Mouse (Mus musculus): ENCODE measurements around the gene Taf5l. TPM values are rescaled to one million over a fixed set of nuclear protein-coding genes. Genes with fewer than 3 reads are reported as not detected.
"Not testable (repeated sequence)": the region's sequence is repeated elsewhere in the genome, so short reads cannot be mapped to it uniquely, and the experiment has no call there.

Gene Taf5l
- polyA plus RNA-seq, 1 experiment from 2014 or later = 18.6 TPM

DNA sequence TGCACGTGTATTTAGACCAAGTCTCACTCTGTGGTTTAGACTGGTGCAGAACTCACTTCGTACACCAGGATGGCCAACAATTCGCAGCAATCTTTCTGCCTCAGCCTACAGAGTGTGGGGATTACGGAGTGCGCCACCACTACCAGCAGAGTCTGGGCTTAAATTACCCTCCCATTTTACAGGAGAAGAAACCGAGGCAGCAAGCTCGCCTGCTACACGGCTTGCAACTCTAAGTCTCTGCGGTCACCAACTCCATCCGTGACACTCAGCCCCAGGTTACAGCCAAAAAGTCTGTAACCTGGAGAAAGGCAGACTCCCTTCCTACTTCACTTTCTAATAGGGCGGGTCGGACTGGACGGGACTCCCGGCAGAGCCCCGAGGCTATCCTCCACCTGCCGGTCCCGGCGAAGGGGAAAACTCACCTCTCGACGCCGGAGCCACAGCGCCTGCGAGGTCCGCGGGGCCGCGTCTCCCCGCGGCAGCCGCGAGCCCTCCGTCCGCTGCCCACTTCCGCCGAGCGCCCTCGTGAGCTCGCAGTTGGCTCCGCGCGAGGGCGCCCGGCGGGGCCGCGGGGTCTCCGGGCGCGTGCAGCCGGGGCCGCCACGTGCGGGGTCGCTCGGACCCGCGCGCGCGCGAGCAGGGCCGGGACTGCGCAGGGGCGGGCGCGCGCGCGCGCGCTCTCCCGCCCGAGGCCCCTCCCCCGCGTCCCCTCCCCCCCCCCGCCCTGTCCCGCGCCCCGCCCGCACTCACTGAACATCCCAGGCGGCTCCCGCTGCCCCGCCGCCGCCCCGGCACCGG lies 559 bp downstream of the Taf5l start:
- under 1% methylated on average over 50 of the region's 87 CpGs for WGBS
- Histone ChIP-seq H3K9ac (ENCODE audit: low read depth, low read length) (peak overlapping the region; percentile 82), H3K27me3 (replicated peaks; ENCODE audit: control insufficient read depth, insufficient read depth, low read length) (no peaks in the 10 kb centered on the region)

DNA sequence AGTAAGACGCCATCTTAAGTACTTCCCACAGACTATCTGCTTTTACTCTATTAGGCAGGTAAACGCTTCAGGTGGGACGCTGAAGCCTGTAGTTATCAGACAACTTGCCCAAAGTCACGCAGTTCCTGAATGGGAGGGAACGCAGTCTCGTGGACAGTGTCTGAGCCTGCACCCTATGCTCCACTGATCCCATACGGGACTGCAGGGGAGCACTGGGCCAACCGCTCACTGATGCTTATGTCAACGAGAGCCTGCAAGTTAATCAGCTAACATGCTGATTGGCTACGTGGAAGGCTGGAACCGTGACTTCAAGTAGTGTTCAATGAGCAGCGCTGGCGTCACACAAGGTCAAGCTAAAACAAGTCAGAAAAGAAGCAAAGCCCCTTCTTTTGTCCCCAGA lies 1.4 kb downstream of the Taf5l start:
- Histone ChIP-seq H3K27ac (ENCODE audit: low read depth, low read length) (no peak overlapping the region), H3K36me3 (ENCODE audit: control insufficient read depth, insufficient read depth, low read length) (no peaks in the 10 kb centered on the region), H3K9me3 (ENCODE audit: control insufficient read depth, low read length) (no peaks in the 10 kb centered on the region), H3K4me3 (ENCODE audit: low read length) (peak overlapping the region; percentile 87), H3K27me3 (replicated peaks; ENCODE audit: control insufficient read depth, insufficient read depth, low read length) (no peaks in the 10 kb centered on the region), H3K4me1 (ENCODE audit: control insufficient read depth, insufficient read depth, low read depth, low read length) (peaks cover 20% of the 10 kb centered on the region), H3K4me2 (ENCODE audit: low read length) (peak overlapping the region; percentile 78), H3K9ac (ENCODE audit: low read depth, low read length) (no peak overlapping the region; the same call in 1 of the 2 replicates)
- 39% methylated on average over 13 of the region's 13 CpGs for whole genome bisulfite sequencing
- ATAC-seq = no peak

More for the DNA sequence above, 559 bp downstream of the Taf5l start:
- Histone ChIP-seq H3K4me1 (ENCODE audit: control insufficient read depth, insufficient read depth, low read depth, low read length) (peaks cover 20% of the 10 kb centered on the region), H3K4me2 (ENCODE audit: low read length) (peak overlapping the region; percentile 78), H3K27ac (ENCODE audit: low read depth, low read length) (peak overlapping the region; percentile 95), H3K4me3 (ENCODE audit: low read length) (peak overlapping the region; percentile 87), H3K9me3 (ENCODE audit: control insufficient read depth, low read length) (no peaks in the 10 kb centered on the region), H3K36me3 (ENCODE audit: control insufficient read depth, insufficient read depth, low read length) (0 out of 2 replicates have a peak, but pooled peaks cover 2% of the 10 kb centered on the region)
- peak; percentile 90 for ATAC-seq

DNA sequence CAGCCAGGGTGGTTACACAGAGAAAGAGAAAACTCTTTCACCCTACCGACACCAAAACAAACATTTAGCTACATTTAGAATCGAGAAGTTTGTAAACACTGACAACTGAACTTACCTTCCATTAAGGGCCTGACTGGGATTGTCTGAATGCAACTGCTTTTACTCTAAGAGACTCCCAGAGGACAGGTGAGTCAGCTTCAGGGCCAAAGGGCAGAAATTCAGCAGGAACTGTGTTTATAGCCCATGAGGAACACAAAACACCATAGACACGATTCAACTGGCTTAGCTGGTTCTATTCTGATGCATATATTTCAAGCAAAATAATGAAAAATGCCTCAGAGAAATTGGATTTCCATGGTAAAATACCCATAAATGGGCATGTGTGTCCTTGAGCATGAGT lies 6.4 kb downstream of the Taf5l start:
- ATAC-seq = no peak
- no peak overlapping the region for H3K4me3 ChIP-seq (ENCODE audit: low read length)
- peaks cover 6% of the 10 kb centered on the region for H3K4me1 ChIP-seq (ENCODE audit: control insufficient read depth, insufficient read depth, low read depth, low read length)
- H3K9me3 ChIP-seq (ENCODE audit: control insufficient read depth, low read length) = no peaks in the 10 kb centered on the region
- no peak overlapping the region for H3K9ac ChIP-seq (ENCODE audit: low read depth, low read length)
- no peak overlapping the region for H3K27ac ChIP-seq (ENCODE audit: low read depth, low read length)
- WGBS = 83% methylated on average over 3 of the region's 3 CpGs
- no peak overlapping the region for H3K4me2 ChIP-seq (ENCODE audit: low read length)
- H3K27me3 ChIP-seq (replicated peaks; ENCODE audit: control insufficient read depth, insufficient read depth, low read length) = no peaks in the 10 kb centered on the region
- no peaks in the 10 kb centered on the region for H3K36me3 ChIP-seq (ENCODE audit: control insufficient read depth, insufficient read depth, low read length)

DNA sequence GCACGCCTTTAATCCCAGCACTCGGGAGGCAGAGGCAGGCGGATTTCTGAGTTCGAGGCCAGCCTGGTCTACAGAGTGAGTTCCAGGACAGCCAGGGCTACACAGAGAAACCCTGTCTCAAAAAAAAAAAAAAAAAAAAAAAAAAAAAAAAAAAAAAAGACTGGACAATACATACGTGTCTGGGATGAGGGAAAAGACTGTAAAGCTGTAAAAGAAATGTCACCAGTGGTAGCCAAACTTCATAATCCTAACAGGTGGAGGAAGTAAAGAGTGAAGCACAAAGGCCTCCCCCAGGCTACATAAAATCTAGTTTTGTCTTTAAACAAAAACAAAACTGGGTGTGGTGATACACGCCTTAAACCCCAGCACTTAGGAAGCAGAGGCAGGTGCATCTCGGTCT lies 6.9 kb downstream of the Taf5l start:
- H3K27me3 ChIP-seq (replicated peaks; ENCODE audit: control insufficient read depth, insufficient read depth, low read length); H3K9ac ChIP-seq (ENCODE audit: low read depth, low read length); H3K9me3 ChIP-seq (ENCODE audit: control insufficient read depth, low read length); H3K4me2 ChIP-seq (ENCODE audit: low read length); ATAC-seq; H3K4me3 ChIP-seq (ENCODE audit: low read length); H3K4me1 ChIP-seq (ENCODE audit: control insufficient read depth, insufficient read depth, low read depth, low read length); H3K36me3 ChIP-seq (ENCODE audit: control insufficient read depth, insufficient read depth, low read length); H3K27ac ChIP-seq (ENCODE audit: low read depth, low read length): not testable (repeated sequence)
- WGBS = 94% methylated on average over 7 of the region's 7 CpGs

DNA sequence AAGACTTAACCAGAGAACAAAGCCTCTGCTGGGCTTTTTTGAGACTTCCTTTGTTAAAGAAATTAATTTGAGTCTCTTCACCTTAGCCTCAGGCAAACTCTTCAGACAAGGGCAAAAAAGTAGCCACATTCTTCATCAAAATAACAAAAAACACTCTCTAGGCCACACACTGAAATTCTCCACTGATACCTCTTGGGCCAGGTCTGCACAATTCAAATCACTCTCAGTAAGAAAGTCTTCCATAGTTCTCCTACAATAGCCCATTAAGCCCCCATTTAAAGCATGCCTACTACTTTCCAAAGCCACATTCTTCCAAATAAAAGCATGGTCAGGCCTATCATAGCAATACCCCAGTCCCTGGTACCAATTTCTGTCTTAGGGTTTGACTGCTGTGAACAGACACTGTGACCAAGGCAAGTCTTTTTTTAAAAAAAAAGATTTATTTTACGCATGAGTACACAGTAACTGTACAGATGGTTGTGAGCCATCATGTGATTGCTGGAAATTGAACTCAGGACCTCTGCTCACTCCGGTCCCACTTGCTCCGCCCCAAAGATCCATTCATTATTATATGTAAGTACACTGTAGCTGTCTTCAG lies 9.1 kb downstream of the Taf5l start:
- no peak for ATAC-seq
- H3K4me1 ChIP-seq (ENCODE audit: control insufficient read depth, insufficient read depth, low read depth, low read length) = no peaks in the 10 kb centered on the region
- peaks cover 17% of the 10 kb centered on the region; the same call in 1 of the 2 replicates for H3K36me3 ChIP-seq (ENCODE audit: control insufficient read depth, insufficient read depth, low read length)
- H3K27ac ChIP-seq (ENCODE audit: low read depth, low read length) = no peak overlapping the region
- no peak overlapping the region for H3K4me2 ChIP-seq (ENCODE audit: low read length)
- H3K4me3 ChIP-seq (ENCODE audit: low read length) = no peak overlapping the region
- WGBS = 94% methylated on average over 3 of the region's 3 CpGs
- no peaks in the 10 kb centered on the region for H3K9me3 ChIP-seq (ENCODE audit: control insufficient read depth, low read length)
- H3K9ac ChIP-seq (ENCODE audit: low read depth, low read length) = no peak overlapping the region
- H3K27me3 ChIP-seq (replicated peaks; ENCODE audit: control insufficient read depth, insufficient read depth, low read length) = no peaks in the 10 kb centered on the region

DNA sequence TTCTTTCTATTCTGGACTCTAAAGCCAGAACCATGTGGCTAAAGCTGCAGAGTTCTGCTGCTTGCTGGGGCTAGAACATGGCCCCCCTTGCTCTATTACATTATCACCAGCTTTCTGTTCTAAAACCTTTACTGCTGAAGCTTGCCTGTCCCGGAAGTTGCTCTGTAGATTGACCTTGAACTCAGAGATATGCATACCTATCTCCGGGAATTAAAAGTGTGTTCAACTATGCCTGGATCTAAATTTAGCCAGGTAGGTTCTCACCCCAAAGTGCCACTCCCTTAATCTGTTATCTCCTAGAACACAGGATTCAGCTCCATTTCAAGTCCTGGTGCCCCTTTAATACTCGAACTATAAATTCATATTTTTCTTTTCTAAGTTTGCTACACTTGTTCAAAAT lies 9.6 kb downstream of the Taf5l start:
- no peak overlapping the region for H3K4me3 ChIP-seq (ENCODE audit: low read length)
- H3K4me1 ChIP-seq (ENCODE audit: control insufficient read depth, insufficient read depth, low read depth, low read length) = no peaks in the 10 kb centered on the region
- H3K4me2 ChIP-seq (ENCODE audit: low read length) = no peak overlapping the region
- H3K27me3 ChIP-seq (replicated peaks; ENCODE audit: control insufficient read depth, insufficient read depth, low read length) = no peaks in the 10 kb centered on the region
- peaks cover 22% of the 10 kb centered on the region for H3K36me3 ChIP-seq (ENCODE audit: control insufficient read depth, insufficient read depth, low read length)
- 91% methylated on average over 3 of the region's 3 CpGs for WGBS
- no peaks in the 10 kb centered on the region for H3K9me3 ChIP-seq (ENCODE audit: control insufficient read depth, low read length)
- no peak for ATAC-seq
- no peak overlapping the region for H3K27ac ChIP-seq (ENCODE audit: low read depth, low read length)
- no peak overlapping the region for H3K9ac ChIP-seq (ENCODE audit: low read depth, low read length)

DNA sequence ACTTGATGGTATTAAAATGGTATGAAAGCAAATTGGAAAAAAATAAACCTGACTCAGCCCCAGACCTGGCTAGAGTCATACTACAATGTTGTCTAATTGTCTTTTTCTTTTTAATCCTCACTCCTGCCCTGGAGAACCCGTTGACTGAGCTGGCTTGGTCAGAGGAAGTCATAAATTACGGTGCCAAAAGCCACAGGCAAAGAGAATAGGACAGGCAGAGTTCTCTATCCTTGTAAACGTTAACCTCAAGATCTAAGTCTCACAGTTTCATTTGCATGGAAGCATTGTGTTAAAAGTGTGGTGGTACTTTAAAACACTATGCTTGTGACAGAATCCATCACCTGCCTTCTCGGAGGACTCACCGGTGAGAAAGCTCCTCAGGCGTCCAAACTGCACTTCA lies 13.4 kb downstream of the Taf5l start:
- H3K9ac ChIP-seq (ENCODE audit: low read depth, low read length) = no peak overlapping the region
- H3K27me3 ChIP-seq (replicated peaks; ENCODE audit: control insufficient read depth, insufficient read depth, low read length) = no peaks in the 10 kb centered on the region
- 88% methylated on average over 6 of the region's 6 CpGs for WGBS
- no peak overlapping the region for H3K4me3 ChIP-seq (ENCODE audit: low read length)
- H3K4me1 ChIP-seq (ENCODE audit: control insufficient read depth, insufficient read depth, low read depth, low read length) = no peaks in the 10 kb centered on the region
- H3K9me3 ChIP-seq (ENCODE audit: control insufficient read depth, low read length) = no peaks in the 10 kb centered on the region
- no peak overlapping the region for H3K27ac ChIP-seq (ENCODE audit: low read depth, low read length)
- H3K36me3 ChIP-seq (ENCODE audit: control insufficient read depth, insufficient read depth, low read length) = peaks cover 39% of the 10 kb centered on the region
- no peak overlapping the region for H3K4me2 ChIP-seq (ENCODE audit: low read length)
- no peak for ATAC-seq

DNA sequence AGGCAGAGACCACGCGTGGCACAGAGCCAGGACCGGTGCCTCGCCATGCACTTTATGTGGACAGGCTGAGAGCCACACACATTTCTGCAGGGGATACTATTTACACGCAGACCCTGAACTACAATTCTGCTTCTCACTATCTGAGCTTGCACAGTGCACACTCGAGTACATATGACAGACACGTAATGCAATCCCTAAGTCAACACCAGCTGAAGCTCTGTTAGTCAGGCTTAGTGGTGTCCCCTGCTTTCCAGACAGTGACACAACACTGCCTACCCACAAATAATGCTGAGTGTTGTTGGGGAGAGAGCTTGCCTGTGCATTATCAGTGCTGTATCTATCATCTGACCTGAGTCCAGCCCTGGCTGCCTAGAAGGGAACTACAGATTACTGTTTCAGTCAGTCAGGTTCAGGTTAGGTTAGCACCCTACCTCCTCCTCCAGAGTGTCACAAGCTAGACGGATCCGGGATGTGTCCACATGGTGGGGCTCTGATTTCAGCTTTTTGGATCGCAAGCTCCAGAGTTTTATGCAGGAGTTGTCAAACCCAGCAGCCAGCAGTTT lies 18.6 kb downstream of the Taf5l start:
- Histone ChIP-seq H3K9ac (ENCODE audit: low read depth, low read length) (no peak overlapping the region), H3K4me2 (ENCODE audit: low read length) (no peak overlapping the region), H3K27ac (ENCODE audit: low read depth, low read length) (no peak overlapping the region), H3K4me3 (ENCODE audit: low read length) (no peak overlapping the region), H3K9me3 (ENCODE audit: control insufficient read depth, low read length) (no peaks in the 10 kb centered on the region), H3K27me3 (replicated peaks; ENCODE audit: control insufficient read depth, insufficient read depth, low read length) (no peaks in the 10 kb centered on the region), H3K4me1 (ENCODE audit: control insufficient read depth, insufficient read depth, low read depth, low read length) (no peaks in the 10 kb centered on the region), H3K36me3 (ENCODE audit: control insufficient read depth, insufficient read depth, low read length) (peaks cover 30% of the 10 kb centered on the region)
- WGBS = 96% methylated on average over 10 of the region's 10 CpGs
- no peak for ATAC-seq

DNA sequence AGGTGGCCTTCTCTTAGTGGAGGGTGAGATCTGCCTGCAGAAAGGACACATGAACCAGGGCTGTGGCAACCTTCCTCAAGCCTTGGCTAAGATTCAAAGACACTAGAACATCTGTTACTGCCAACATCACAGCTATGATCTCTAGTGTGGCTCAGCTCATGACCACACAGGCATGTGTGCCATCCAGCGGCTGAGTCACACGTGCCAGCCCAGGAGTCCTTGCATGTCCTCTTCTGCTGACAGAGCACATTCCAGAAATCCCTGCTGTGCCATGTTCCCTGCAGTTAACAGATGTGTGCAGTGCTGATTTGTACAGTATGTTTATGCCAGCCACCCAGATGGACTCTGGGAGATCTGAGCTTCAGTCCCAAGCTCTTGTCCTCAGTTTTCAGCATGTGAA lies 21.6 kb downstream of the Taf5l start:
- 87% methylated on average over 2 of the region's 2 CpGs for WGBS
- H3K36me3 ChIP-seq (ENCODE audit: control insufficient read depth, insufficient read depth, low read length) = peaks cover 30% of the 10 kb centered on the region

More for the DNA sequence above, 21.6 kb downstream of the Taf5l start:
- Histone ChIP-seq H3K4me2 (ENCODE audit: low read length) (no peak overlapping the region), H3K27me3 (replicated peaks; ENCODE audit: control insufficient read depth, insufficient read depth, low read length) (no peaks in the 10 kb centered on the region), H3K4me3 (ENCODE audit: low read length) (no peak overlapping the region), H3K9ac (ENCODE audit: low read depth, low read length) (no peak overlapping the region), H3K9me3 (ENCODE audit: control insufficient read depth, low read length) (no peaks in the 10 kb centered on the region), H3K27ac (ENCODE audit: low read depth, low read length) (no peak overlapping the region), H3K4me1 (ENCODE audit: control insufficient read depth, insufficient read depth, low read depth, low read length) (no peaks in the 10 kb centered on the region)
- no peak for ATAC-seq
